Mouse (Mus musculus): Measurements from ENCODE around the gene Arhgap4.

GRCm38 (mm10) chrX:73941860-73942259 is 20.2 kb upstream of the Arhgap4 start:
- TF ChIP-seq MAX (IDR thresholded peaks at IDR 0.05; ENCODE audit: low read depth) = no peak
- no peak for TF ChIP-seq POLR2A (IDR thresholded peaks at IDR 0.05; ENCODE audit: insufficient read length, low read depth)
- TF ChIP-seq POLR2AphosphoS2 (IDR thresholded peaks at IDR 0.05; ENCODE audit: insufficient read length, low read depth) = no peak
- TF ChIP-seq TCF12 (IDR thresholded peaks at IDR 0.05; ENCODE audit: insufficient read depth, poor library complexity, severe bottlenecking) = no peak
- TF ChIP-seq E2F4 (IDR thresholded peaks at IDR 0.05; ENCODE audit: insufficient read depth) = no peak
- no peak for TF ChIP-seq CEBPB (IDR thresholded peaks at IDR 0.05; ENCODE audit: insufficient read depth, poor library complexity, severe bottlenecking)
